Mouse (Mus musculus): Measurements from ENCODE around the gene Dtnb.
A peak's percentile ranks its signal among the peaks of the same experiment; 100 is the strongest.

DNA sequence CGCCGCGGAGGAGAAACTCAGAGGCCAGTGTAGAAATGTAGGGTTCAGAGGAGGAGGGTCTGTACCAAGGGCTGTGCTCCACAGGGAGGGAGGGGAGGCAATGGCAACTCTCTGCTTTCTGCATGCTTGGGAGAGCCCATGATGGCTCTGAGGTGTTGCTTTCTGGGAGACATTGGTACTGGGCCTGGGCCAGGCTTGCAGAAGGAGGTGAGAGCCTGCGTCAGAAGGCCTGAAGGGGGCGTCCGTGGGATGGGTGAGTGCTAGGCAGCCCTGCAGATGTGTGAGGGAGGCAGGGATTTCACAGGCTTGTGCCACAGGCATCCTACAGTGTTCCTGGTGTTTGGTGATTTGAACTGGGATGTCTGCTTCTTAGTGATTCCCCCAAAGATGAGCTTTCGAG is 244.9 kb downstream of the Dtnb start:
- peak; percentile 1 for TF ChIP-seq CTCF (IDR thresholded peaks at IDR 0.05; ENCODE audit: control insufficient read depth, insufficient read depth, insufficient read length)
- no peak for TF ChIP-seq MYOG (IDR thresholded peaks at IDR 0.05; ENCODE audit: control insufficient read depth, extremely low read depth, insufficient read length)
- TF ChIP-seq CEBPB (IDR thresholded peaks at IDR 0.05; ENCODE audit: low read depth): no peak
- no peak for TF ChIP-seq USF1 (IDR thresholded peaks at IDR 0.05; ENCODE audit: low read depth)
- TF ChIP-seq FOSL1 (IDR thresholded peaks at IDR 0.05; ENCODE audit: insufficient read depth, low read length, poor library complexity, severe bottlenecking): no peak

All from C2C12 (cell line).